Mouse (Mus musculus) spleen, adult 12 weeks (tissue): ENCODE measurements at regions not wholly inside any gene's neighbourhood (a gene's known extent, or its start where the extent isn't known, plus 50 kb on each side); places are given as distances from the start of the nearest gene placed in this dataset.

Experiments
- DNase-seq: peaks from one replicate; pipeline ENCODE4 v3.0.0; 2022; ENCODE audit warnings: low spot score

- no peak for DNase-seq
Measured at GRCm38 (mm10) chr6:84514623-84515022, 79.1 kb downstream of the Cyp26b1 start.

- DNase-seq = no peak
Measured at GRCm38 (mm10) chr6:84508598-84508997, 85.1 kb downstream of the Cyp26b1 start.

- no peak for DNase-seq
Measured at GRCm38 (mm10) chr6:84506675-84507074, 87.0 kb downstream of the Cyp26b1 start.

DNA sequence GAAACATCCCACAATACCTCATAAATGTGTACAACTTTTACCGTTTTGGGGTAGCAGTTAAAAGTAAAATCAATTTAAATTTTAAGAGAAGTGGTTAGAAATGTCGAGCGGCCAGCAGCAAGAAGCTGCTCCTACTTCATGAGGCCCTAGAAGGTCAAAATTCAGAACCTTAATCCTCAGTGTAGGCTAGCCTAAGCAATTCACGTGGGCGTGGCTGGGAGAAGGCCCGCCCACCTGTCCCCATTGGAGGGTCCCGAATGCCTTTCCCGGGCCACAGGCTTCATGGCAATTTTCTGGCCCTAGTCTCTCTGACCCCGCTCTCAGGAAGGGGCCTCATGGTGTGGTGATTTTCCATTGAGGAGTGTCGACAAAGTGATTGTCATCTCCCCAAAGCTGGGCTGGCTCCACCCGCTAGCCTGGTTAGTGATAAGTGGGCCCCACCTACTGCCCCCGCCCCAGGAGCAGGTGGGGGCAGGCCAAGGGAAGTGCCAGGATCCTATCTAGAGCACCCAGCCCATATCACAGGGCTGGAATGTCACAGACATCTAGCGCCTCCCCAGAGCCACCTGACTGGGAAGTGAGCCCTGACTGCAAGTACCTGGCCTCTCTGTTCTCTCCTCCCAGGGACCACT, 93.3 kb downstream of the Cyp26b1 start:
- DNase-seq = no peak

- DNase-seq = no peak
Measured at GRCm38 (mm10) chr6:84498076-84498475, 95.6 kb downstream of the Cyp26b1 start.

- no peak for DNase-seq
Measured at GRCm38 (mm10) chr6:84493676-84494075, 100.0 kb downstream of the Cyp26b1 start.

DNA sequence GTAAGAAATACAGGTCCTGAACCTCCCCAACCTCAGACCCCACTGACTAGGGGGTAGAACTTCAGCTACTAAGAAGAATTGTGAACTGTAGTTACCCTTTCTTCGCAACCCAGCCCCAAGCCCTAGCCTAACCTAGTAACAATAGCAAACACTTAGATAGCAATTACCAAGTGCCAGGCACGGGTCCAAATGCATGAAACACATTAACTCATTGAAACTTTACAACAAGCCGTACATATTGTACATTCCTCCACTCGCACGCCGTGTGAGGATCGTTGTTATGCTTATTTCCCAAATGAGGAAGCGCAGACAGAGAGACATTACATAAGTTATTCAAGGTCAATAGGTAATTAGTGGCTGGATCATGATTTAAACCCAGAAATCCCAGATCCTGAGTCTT, 100.5 kb downstream of the Cyp26b1 start:
- no peak for DNase-seq

DNA sequence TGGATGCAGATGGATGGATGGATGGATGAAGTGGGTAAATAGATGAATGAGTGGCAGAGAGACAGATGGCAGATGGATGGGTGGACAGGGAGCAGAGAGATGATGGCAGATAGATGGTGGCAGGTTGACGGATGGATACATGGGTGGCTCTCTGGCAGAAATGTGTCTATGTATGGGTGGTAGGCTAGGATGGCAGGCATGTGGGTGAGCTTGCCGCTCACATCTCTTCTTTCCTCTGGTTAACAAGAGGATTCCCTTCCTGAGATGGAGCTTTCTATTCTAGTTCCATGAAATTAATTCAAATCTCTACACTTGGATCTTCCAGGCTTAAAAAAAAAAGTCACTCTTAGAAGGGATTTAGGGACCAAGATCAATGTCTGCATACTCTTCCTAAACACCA, 101.1 kb downstream of the Cyp26b1 start:
- DNase-seq = no peak

GRCm38 (mm10) chr6:84491106-84491505, 102.6 kb downstream of the Cyp26b1 start:
- no peak for DNase-seq

GRCm38 (mm10) chr6:84481205-84481604, 112.5 kb downstream of the Cyp26b1 start:
- DNase-seq = no peak

- no peak for DNase-seq
Measured at GRCm38 (mm10) chr6:84477072-84477471, 116.6 kb downstream of the Cyp26b1 start.

GRCm38 (mm10) chr6:84476466-84476865, 117.2 kb downstream of the Cyp26b1 start:
- DNase-seq = no peak

GRCm38 (mm10) chr6:84474835-84475234, 118.9 kb downstream of the Cyp26b1 start:
- DNase-seq = no peak

- no peak for DNase-seq
Measured at GRCm38 (mm10) chr6:84473171-84473570, 120.5 kb downstream of the Cyp26b1 start.

GRCm38 (mm10) chr6:84472287-84472686, 121.4 kb downstream of the Cyp26b1 start:
- no peak for DNase-seq

DNA sequence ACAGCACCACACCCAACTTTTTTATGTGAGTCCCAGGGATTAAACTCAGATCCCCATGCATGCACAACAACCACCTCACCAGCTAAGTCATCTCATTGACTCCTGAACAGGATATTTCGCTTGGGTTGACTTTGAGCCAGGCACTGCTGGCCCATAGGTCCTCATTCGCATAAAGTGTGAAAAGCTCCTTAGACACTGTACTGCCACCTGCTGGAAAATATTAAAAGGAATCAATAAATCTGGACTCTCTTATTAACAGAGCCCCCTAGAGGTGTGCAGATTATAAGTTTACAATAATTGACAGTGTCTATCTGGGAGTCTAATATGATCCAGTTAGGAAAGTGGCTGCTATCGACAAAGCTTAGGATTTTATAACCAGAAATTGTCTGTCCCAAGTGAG, 126.4 kb downstream of the Cyp26b1 start:
- DNase-seq = no peak

DNA sequence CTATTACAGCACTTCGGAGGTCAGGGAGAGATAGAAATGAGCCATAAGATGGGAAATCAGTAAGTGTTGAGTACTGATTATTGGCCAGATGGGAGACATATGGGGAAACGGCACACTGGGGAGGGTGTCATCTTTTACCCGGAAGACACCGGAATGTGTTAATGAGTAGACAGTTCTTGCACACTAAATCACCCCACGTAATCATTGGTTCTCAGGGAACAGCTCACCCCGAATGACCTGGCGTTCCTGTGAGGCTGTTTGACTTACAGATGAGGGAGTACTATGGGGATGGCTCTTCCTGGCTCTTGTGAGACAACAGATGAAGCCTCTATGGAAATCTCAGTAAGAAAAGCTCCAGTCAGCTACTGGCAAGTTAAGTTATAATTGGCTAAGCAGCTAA, 127.5 kb downstream of the Cyp26b1 start:
- no peak for DNase-seq

DNA sequence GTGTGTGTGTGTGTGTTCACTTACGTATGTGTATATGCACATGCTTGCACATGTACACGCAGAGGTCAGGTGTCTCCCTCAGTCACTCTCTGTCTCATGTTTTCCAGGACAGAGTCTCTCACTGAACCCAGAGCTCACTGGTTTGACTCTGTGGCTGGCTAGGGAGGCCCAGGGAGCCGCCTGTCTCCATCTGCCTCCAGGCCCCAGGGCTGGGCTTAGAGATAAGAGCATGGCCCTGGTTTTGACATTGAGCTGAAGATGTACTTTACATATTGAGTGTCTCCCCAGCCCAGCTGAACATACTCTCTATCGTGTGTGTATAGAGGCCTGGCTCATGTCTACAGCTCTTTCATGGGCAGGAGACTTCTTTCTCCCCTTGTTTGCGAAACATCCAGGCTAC, 128.1 kb downstream of the Cyp26b1 start:
- DNase-seq = no peak

DNA sequence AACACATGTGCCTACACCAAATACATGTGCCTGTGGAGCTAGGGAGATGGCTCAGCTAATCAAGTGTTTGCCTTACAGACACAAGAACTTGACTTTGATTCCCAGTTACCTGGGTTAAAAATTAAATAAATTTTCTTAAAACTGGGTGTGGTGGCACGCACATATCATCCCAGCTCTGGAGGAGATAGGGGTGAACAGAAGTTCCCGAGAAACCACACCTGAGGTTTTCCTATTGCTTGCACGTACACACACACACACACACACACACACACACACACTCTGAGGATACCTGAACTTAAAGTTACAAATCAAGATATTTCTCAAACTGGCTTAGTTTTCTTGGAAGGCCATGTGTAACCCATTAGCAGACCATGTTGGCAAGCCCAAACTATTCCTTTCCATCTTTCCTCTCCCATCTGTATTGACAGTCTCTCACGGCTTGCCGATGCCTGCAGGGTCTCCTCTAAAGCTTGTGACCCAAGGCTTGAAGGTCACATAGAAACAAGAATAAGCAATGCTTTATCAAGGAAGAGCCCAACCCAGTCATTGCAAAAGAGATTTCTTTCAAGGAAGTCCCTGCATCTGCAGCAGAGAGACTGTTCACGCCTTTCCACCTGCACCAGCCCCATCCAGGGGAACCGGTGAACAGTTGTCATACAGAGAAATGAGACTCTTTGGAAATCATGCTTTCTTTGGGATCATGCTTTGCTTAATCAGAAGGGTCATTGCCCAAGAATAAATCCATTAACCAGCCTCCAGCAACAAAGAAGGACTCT, 129.9 kb downstream of the Cyp26b1 start:
- no peak for DNase-seq

DNA sequence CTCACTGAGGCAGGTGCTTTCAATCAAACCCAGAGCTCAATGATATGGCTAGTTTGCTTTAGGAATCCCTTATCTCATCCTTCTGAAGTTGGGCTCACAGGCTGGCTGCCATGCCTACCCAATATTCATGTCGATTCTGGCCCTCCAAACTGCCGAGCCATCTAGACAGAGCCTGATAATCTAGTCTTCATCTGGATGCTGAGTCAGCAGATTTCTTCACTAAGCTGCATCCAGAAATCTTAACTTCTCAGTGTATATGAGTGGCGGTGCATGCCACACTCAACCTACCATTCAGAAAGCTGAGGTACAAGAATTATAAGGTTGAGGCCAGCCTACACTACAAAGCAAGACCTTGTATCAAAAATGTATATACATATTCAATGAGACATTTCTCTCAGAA, 136.9 kb downstream of the Cyp26b1 start:
- DNase-seq = no peak

GRCm38 (mm10) chr6:84445093-84445492, 148.6 kb downstream of the Cyp26b1 start:
- no peak for DNase-seq

DNA sequence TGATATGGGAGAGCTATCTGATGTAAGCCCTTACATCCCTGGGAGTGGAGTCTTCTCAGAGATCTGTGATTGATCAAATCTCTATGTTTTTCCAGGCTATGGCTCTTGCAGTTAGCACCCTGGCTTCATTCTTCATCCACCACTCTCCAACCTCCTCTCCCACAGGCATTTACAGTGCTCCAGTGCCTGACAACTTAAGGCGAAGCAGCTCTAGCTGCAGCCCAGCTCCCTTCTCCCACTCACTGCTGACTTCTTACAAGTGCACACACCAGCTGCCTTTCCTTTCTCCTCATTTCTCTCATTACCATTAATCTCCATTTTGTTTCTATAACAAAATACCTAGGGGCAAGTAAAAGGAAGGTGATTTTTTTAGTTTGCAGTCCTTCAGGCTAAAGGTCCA, 151.0 kb downstream of the Cyp26b1 start:
- DNase-seq = no peak

GRCm38 (mm10) chr6:84441721-84442480, 151.8 kb downstream of the Cyp26b1 start:
- DNase-seq = no peak
